Mouse (Mus musculus) layer of hippocampus, adult 11-12 months (tissue): ENCODE results near the gene Scp2.

Experiments used
- DNase-seq: peaks from one replicate; pipeline ENCODE4 v3.0.0; 2022; ENCODE audit warnings: low spot score

Gene Scp2

GRCm38 (mm10) chr4:108018241-108018923, 126.4 kb downstream of the Scp2 start:
- DNase-seq: no peak

GRCm38 (mm10) chr4:108017839-108018238, 127.0 kb downstream of the Scp2 start:
- no peak for DNase-seq

GRCm38 (mm10) chr4:108016321-108016720, 128.5 kb downstream of the Scp2 start:
- DNase-seq: no peak

GRCm38 (mm10) chr4:108015067-108015765, 129.6 kb downstream of the Scp2 start:
- no peak for DNase-seq

- no peak for DNase-seq
Measured at GRCm38 (mm10) chr4:108014466-108014865, 130.3 kb downstream of the Scp2 start.

GRCm38 (mm10) chr4:108008541-108008940, 136.3 kb downstream of the Scp2 start:
- DNase-seq: no peak

- DNase-seq: no peak
Measured at GRCm38 (mm10) chr4:108007532-108008103, 137.2 kb downstream of the Scp2 start.

GRCm38 (mm10) chr4:108005328-108005727, 139.5 kb downstream of the Scp2 start:
- DNase-seq: no peak

- no peak for DNase-seq
Measured at GRCm38 (mm10) chr4:107999380-107999779, 145.4 kb downstream of the Scp2 start.

GRCm38 (mm10) chr4:107998641-107999332, 146.0 kb downstream of the Scp2 start:
- no peak for DNase-seq

GRCm38 (mm10) chr4:107996418-107996986, 148.3 kb downstream of the Scp2 start:
- no peak for DNase-seq

- DNase-seq: no peak
Measured at GRCm38 (mm10) chr4:107995727-107996126, 149.1 kb downstream of the Scp2 start.

- no peak for DNase-seq
Measured at GRCm38 (mm10) chr4:107995011-107995410, 149.8 kb downstream of the Scp2 start.
